Mouse (Mus musculus) kidney, postnatal 4 days (tissue): ENCODE measurements around the gene Ntsr2.
"Not testable (repeated sequence)": the region's sequence is repeated elsewhere in the genome, so short reads cannot be mapped to it uniquely, and the experiment has no call there.

ENCODE experiments used
- DNase-seq, 2 experiments: peaks; one replicate each; pipeline ENCODE4 v3.0.0; 2021; ENCODE audit warnings: mixed read lengths in 2 of 2

Ntsr2 gene

GRCm38 (mm10) chr12:16649819-16650218 lies 3.4 kb upstream of the Ntsr2 start:
- no peak for DNase-seq

GRCm38 (mm10) chr12:16655604-16656003 lies 2.4 kb downstream of the Ntsr2 start:
- no peak for DNase-seq

- DNase-seq: no peak
Measured at GRCm38 (mm10) chr12:16656906-16657875, 4.0 kb downstream of the Ntsr2 start.

GRCm38 (mm10) chr12:16661459-16661858 lies 8.3 kb downstream of the Ntsr2 start:
- peak in 1 of 2 experiments; percentile 12 for DNase-seq

GRCm38 (mm10) chr12:16661936-16662335 lies 8.8 kb downstream of the Ntsr2 start:
- DNase-seq: no peak

GRCm38 (mm10) chr12:16662955-16663585 lies 9.9 kb downstream of the Ntsr2 start:
- peak in 1 of 2 experiments; percentile 8 for DNase-seq

- peak; percentile 14 to 16 for DNase-seq
Measured at GRCm38 (mm10) chr12:16665022-16665421, 11.8 kb downstream of the Ntsr2 start.

GRCm38 (mm10) chr12:16669176-16669575 lies 16.0 kb downstream of the Ntsr2 start:
- no peak for DNase-seq

GRCm38 (mm10) chr12:16672246-16672645 lies 19.1 kb downstream of the Ntsr2 start:
- no peak for DNase-seq

GRCm38 (mm10) chr12:16690631-16691030 lies 37.4 kb downstream of the Ntsr2 start:
- DNase-seq: no peak

- DNase-seq: no peak
Measured at GRCm38 (mm10) chr12:16694783-16695182, 41.6 kb downstream of the Ntsr2 start.

GRCm38 (mm10) chr12:16695252-16695651 lies 42.1 kb downstream of the Ntsr2 start:
- DNase-seq: not testable (repeated sequence)

- DNase-seq: no peak
Measured at GRCm38 (mm10) chr12:16696146-16696545, 43.0 kb downstream of the Ntsr2 start.

GRCm38 (mm10) chr12:16698691-16699090 lies 45.5 kb downstream of the Ntsr2 start:
- DNase-seq: no peak
